Comparison of ENCODE assay signal across 11 mouse cellular contexts in the genomic region with DNA sequence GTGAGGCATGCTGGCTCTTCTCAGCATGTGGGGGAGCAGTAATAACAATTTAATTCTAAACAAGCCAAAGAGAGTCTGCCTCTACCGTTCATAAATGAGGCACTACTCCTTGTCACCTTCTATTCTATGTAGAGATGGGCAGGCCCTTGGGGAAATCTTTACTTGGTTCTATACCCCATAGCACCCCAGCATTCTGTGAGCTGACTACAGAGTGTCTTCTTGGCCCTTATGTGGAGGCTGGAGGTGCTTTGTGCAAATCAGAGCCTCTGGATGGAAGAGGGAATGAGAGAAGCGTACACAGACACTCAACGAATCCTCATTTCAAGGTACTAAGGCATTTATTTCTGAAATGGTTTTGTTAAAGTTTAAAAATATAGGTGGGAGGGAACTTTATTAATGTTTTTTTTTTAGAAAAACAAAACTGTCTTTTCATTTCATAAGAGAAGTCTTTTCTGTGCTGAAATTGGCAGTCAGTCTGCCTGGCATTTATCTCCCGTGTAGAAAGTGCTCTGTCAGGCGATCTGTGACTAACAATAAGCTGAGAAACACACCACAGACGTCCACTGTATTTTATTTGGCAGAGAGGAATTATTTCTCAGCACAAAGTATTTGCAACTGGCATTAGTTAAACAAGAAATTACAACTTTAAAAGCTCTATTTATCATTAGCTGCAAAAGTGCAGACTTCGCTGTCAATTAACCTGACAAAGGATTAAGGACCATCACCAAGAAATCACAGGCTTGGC. TPM values are rescaled to one million over a fixed set of nuclear protein-coding genes. Genes with fewer than 3 reads are reported as not detected.
A peak's percentile ranks its signal among the peaks of the same experiment; 100 is the strongest.
DNase-seq lines count a peak whose midpoint lies in the region; ATAC-seq and TF ChIP-seq lines count a peak whose summit lies in the region.
"Had no signal": no experiment of that assay in that cellular context is flagged by ENCODE, and none has a peak within 500 bp of the region (broad histone marks: within the 10 kb centered on the region; RNA-seq: fewer than 3 reads in every experiment).

No protein-coding gene starts in this region.

- ATAC-seq in hindbrain, embryonic 14.5 days (ENCODE audit: low FRiP score): peak; percentile 48; the same call in 1 of the 2 replicates
- no peak for ATAC-seq in hindbrain, embryonic 11.5 days (ENCODE audit: low FRiP score)
- peak; percentile 41; the same call in 1 of the 2 replicates for ATAC-seq in midbrain, embryonic 16.5 days
- no peak for ATAC-seq in midbrain, embryonic 11.5 days (ENCODE audit: low FRiP score)
- peak; percentile 80 for ATAC-seq in forebrain, embryonic 15.5 days (replicated peaks)
- ATAC-seq in stomach, postnatal 0 days (ENCODE audit: low FRiP score, low TSS enrichment): no peak

- H3K27ac ChIP-seq in hindbrain, embryonic 14.5 days: no peak overlapping the region; the same call in 1 of the 2 replicates
- H3K27ac ChIP-seq in hindbrain, embryonic 11.5 days (ENCODE audit: low read depth, low read length): no peak overlapping the region
- H3K27ac ChIP-seq in midbrain, embryonic 16.5 days (ENCODE audit: low read length): no peak overlapping the region
- H3K27ac ChIP-seq in midbrain, embryonic 11.5 days (ENCODE audit: low read depth, low read length): no peak overlapping the region
- H3K27ac ChIP-seq in forebrain, embryonic 15.5 days (replicated peaks): peak overlapping the region; percentile 67
- 0 out of 2 replicates have a peak overlapping the region, but pooled peaks have one; percentile 8 for H3K27ac ChIP-seq in stomach, postnatal 0 days (replicated peaks)
- H3K27ac ChIP-seq: kidney, embryonic 15.5 days had no signal

- no peak for TF ChIP-seq CTCF in stomach, postnatal 0 days (IDR thresholded peaks at IDR 0.05; ENCODE audit: low read depth)

- no peak overlapping the region for H3K4me3 ChIP-seq in hindbrain, embryonic 14.5 days (replicated peaks; ENCODE audit: low read length)
- no peak overlapping the region for H3K4me3 ChIP-seq in hindbrain, embryonic 11.5 days (ENCODE audit: low read depth, low read length)
- H3K4me3 ChIP-seq in midbrain, embryonic 16.5 days (ENCODE audit: low read depth, low read length): no peak overlapping the region
- no peak overlapping the region for H3K4me3 ChIP-seq in midbrain, embryonic 11.5 days (ENCODE audit: low read depth, low read length)
- H3K4me3 ChIP-seq in forebrain, embryonic 15.5 days: no peak overlapping the region
- no peak overlapping the region for H3K4me3 ChIP-seq in stomach, postnatal 0 days (ENCODE audit: low read depth, low read length)
- H3K4me3 ChIP-seq: kidney, embryonic 15.5 days had no signal

- H3K4me2 ChIP-seq in hindbrain, embryonic 14.5 days (replicated peaks): no peak overlapping the region
- H3K4me2 ChIP-seq in hindbrain, embryonic 11.5 days (replicated peaks; ENCODE audit: low read depth, low read length): no peak overlapping the region
- H3K4me2 ChIP-seq in midbrain, embryonic 16.5 days (ENCODE audit: low read length): no peak overlapping the region
- H3K4me2 ChIP-seq in midbrain, embryonic 11.5 days: no peak overlapping the region
- H3K4me2 ChIP-seq in forebrain, embryonic 15.5 days (replicated peaks): no peak overlapping the region
- no peak overlapping the region for H3K4me2 ChIP-seq in stomach, postnatal 0 days (replicated peaks; ENCODE audit: low read depth)
- H3K4me2 ChIP-seq: kidney, embryonic 15.5 days had no signal

- 48% methylated on average over 7 of the region's 7 CpGs for WGBS in hindbrain, embryonic 14.5 days
- WGBS in hindbrain, embryonic 11.5 days: 70% methylated on average over 7 of the region's 7 CpGs
- whole genome bisulfite sequencing in midbrain, embryonic 16.5 days: 41% methylated on average over 7 of the region's 7 CpGs
- WGBS in midbrain, embryonic 11.5 days: 57% methylated on average over 7 of the region's 7 CpGs
- 24% methylated on average over 7 of the region's 7 CpGs for WGBS in forebrain, embryonic 15.5 days
- 44% methylated on average over 7 of the region's 7 CpGs for WGBS in stomach, postnatal 0 days

- H3K27me3 ChIP-seq in hindbrain, embryonic 14.5 days (ENCODE audit: control insufficient read depth, insufficient read depth, low read length): no peaks in the 10 kb centered on the region
- H3K27me3 ChIP-seq in hindbrain, embryonic 11.5 days (ENCODE audit: control insufficient read depth, insufficient read depth, low read length): no peaks in the 10 kb centered on the region
- no peaks in the 10 kb centered on the region for H3K27me3 ChIP-seq in midbrain, embryonic 16.5 days (ENCODE audit: control insufficient read depth, insufficient read depth, low read depth, low read length)
- no peaks in the 10 kb centered on the region for H3K27me3 ChIP-seq in midbrain, embryonic 11.5 days (ENCODE audit: control insufficient read depth, insufficient read depth, low read length)
- no peaks in the 10 kb centered on the region for H3K27me3 ChIP-seq in forebrain, embryonic 15.5 days
- no peaks in the 10 kb centered on the region for H3K27me3 ChIP-seq in stomach, postnatal 0 days (ENCODE audit: control insufficient read depth, insufficient read depth, low read length)
- H3K27me3 ChIP-seq: kidney, embryonic 15.5 days had no signal

- H3K36me3 ChIP-seq in hindbrain, embryonic 14.5 days (replicated peaks; ENCODE audit: control insufficient read depth, insufficient read depth): no peaks in the 10 kb centered on the region
- H3K36me3 ChIP-seq in hindbrain, embryonic 11.5 days (ENCODE audit: control insufficient read depth, insufficient read depth, low read length): no peaks in the 10 kb centered on the region
- H3K36me3 ChIP-seq in midbrain, embryonic 16.5 days (ENCODE audit: control insufficient read depth, insufficient read depth, low read length): no peaks in the 10 kb centered on the region
- H3K36me3 ChIP-seq in midbrain, embryonic 11.5 days (ENCODE audit: control insufficient read depth, insufficient read depth, low read length): no peaks in the 10 kb centered on the region
- no peaks in the 10 kb centered on the region for H3K36me3 ChIP-seq in forebrain, embryonic 15.5 days
- H3K36me3 ChIP-seq in stomach, postnatal 0 days (ENCODE audit: control insufficient read depth, insufficient read depth, low read length): no peaks in the 10 kb centered on the region
- H3K36me3 ChIP-seq: G1E; kidney, embryonic 15.5 days had no signal

- H3K9ac ChIP-seq in hindbrain, embryonic 14.5 days: no peak overlapping the region
- no peak overlapping the region for H3K9ac ChIP-seq in hindbrain, embryonic 11.5 days (ENCODE audit: low read depth, low read length)
- H3K9ac ChIP-seq in midbrain, embryonic 16.5 days (ENCODE audit: low read depth, low read length): no peak overlapping the region
- no peak overlapping the region for H3K9ac ChIP-seq in midbrain, embryonic 11.5 days (ENCODE audit: low read length)
- H3K9ac ChIP-seq in forebrain, embryonic 15.5 days (replicated peaks): no peak overlapping the region
- H3K9ac ChIP-seq in stomach, postnatal 0 days (ENCODE audit: low read length): no peak overlapping the region
- H3K9ac ChIP-seq: kidney, embryonic 15.5 days had no signal

- peaks cover 9% of the 10 kb centered on the region; the same call in 1 of the 2 replicates for H3K4me1 ChIP-seq in hindbrain, embryonic 14.5 days (replicated peaks; ENCODE audit: control insufficient read depth, insufficient read depth, low read length)
- no peaks in the 10 kb centered on the region for H3K4me1 ChIP-seq in hindbrain, embryonic 11.5 days (replicated peaks; ENCODE audit: control insufficient read depth, insufficient read depth, low read length)
- peaks cover 7% of the 10 kb centered on the region for H3K4me1 ChIP-seq in midbrain, embryonic 16.5 days (ENCODE audit: control insufficient read depth, insufficient read depth, low read length)
- H3K4me1 ChIP-seq in midbrain, embryonic 11.5 days (ENCODE audit: control insufficient read depth, insufficient read depth, low read length): no peaks in the 10 kb centered on the region; the same call in 1 of the 2 replicates
- H3K4me1 ChIP-seq in forebrain, embryonic 15.5 days: peaks cover 33% of the 10 kb centered on the region
- H3K4me1 ChIP-seq in stomach, postnatal 0 days (replicated peaks; ENCODE audit: control insufficient read depth, insufficient read depth): no peaks in the 10 kb centered on the region

- no peaks in the 10 kb centered on the region for H3K9me3 ChIP-seq in hindbrain, embryonic 14.5 days (ENCODE audit: control insufficient read depth, low read length)
- no peaks in the 10 kb centered on the region for H3K9me3 ChIP-seq in hindbrain, embryonic 11.5 days (ENCODE audit: control insufficient read depth, low read length)
- no peaks in the 10 kb centered on the region for H3K9me3 ChIP-seq in midbrain, embryonic 16.5 days (replicated peaks; ENCODE audit: control insufficient read depth, low read length, poor library complexity, severe bottlenecking)
- no peaks in the 10 kb centered on the region for H3K9me3 ChIP-seq in midbrain, embryonic 11.5 days (ENCODE audit: control insufficient read depth, low read length)
- H3K9me3 ChIP-seq in forebrain, embryonic 15.5 days: no peaks in the 10 kb centered on the region
- H3K9me3 ChIP-seq in stomach, postnatal 0 days (ENCODE audit: control insufficient read depth, low read length): no peaks in the 10 kb centered on the region
- H3K9me3 ChIP-seq: G1E; kidney, embryonic 15.5 days had no signal

- TF ChIP-seq EP300 in stomach, postnatal 0 days (optimal IDR thresholded peaks at IDR 0.05): no peak

- no peak for DNase-seq in hindbrain, embryonic 14.5 days (ENCODE audit: low spot score)
- DNase-seq in hindbrain, embryonic 11.5 days (ENCODE audit: low spot score): no peak
- DNase-seq in midbrain, embryonic 11.5 days (ENCODE audit: low spot score, missing footprints): no peak
- no peak for DNase-seq in stomach, postnatal 0 days (ENCODE audit: low spot score)
- no peak for DNase-seq in gastrocnemius, adult 18-20 months (ENCODE audit: low spot score)
- DNase-seq: adrenal gland, postnatal 14 days had no signal

RNA-seq across cellular contexts. Expression of gene Prrx1, which starts 33.2 kb away (rescaled TPM):
- 4.6 and 5.3 TPM in 2 replicates for polyA plus RNA-seq in hindbrain, embryonic 14.5 days (2014; fragmentation: Nextera tagmentation; extraction: Ambion mirVana)
- polyA plus RNA-seq in hindbrain, embryonic 11.5 days (2014; fragmentation: Nextera tagmentation; extraction: Ambion mirVana): 51.8 and 71.0 TPM in 2 replicates
- polyA plus RNA-seq in midbrain, embryonic 16.5 days (2015; fragmentation: Nextera tagmentation; extraction: Ambion mirVana): 2.8 and 3.4 TPM in 2 replicates
- 14.2 and 16.5 TPM in 2 replicates for polyA plus RNA-seq in midbrain, embryonic 11.5 days (2014; fragmentation: Nextera tagmentation; extraction: Ambion mirVana)
- 3.7 and 4.0 TPM in 2 replicates for polyA plus RNA-seq in forebrain, embryonic 15.5 days (2015; fragmentation: Nextera tagmentation; extraction: Ambion mirVana)
- 2.7 and 2.8 TPM in 2 replicates for polyA plus RNA-seq in stomach, postnatal 0 days (2015; fragmentation: Nextera tagmentation; extraction: Ambion mirVana)
- 10 to 100 TPM; 43.6 to 51.3 TPM for total RNA-seq in gastrocnemius, adult 18-20 months (2021)
- total RNA-seq: megakaryocyte-erythroid progenitor cell, adult 5-6 weeks had no signal
- polyA plus RNA-seq: G1E had no signal

Comparison
In these comparisons a context has a peak if more than half of its experiments do, and no peak if none do; other contexts are left out.
1. ATAC-seq: peak in hindbrain, embryonic 14.5 days (single experiment), midbrain, embryonic 16.5 days (single experiment) and forebrain, embryonic 15.5 days (single experiment); none in hindbrain, embryonic 11.5 days (single experiment), midbrain, embryonic 11.5 days (single experiment) and stomach, postnatal 0 days (single experiment).
2. H3K27ac ChIP-seq: peak in forebrain, embryonic 15.5 days (single experiment) and stomach, postnatal 0 days (single experiment); none in hindbrain, embryonic 14.5 days (single experiment), hindbrain, embryonic 11.5 days (single experiment), midbrain, embryonic 16.5 days (single experiment) and midbrain, embryonic 11.5 days (single experiment).